Mouse (Mus musculus) left cerebral cortex, postnatal 10 days (tissue): ENCODE results near the gene Rep15. TPM values are rescaled to one million over a fixed set of nuclear protein-coding genes. Genes with fewer than 3 reads are reported as not detected.

Experiments
- DNase-seq, 2 experiments: peaks; one replicate each; pipeline ENCODE4 v3.0.0; 2021 to 2022; ENCODE audit warnings: low spot score in 2 of 2, mixed read lengths in 1 of 2; ENCODE audit errors: extremely low spot score in 1 of 2
- intact Hi-C: fragments of 180-260 bp; cut with DNase I; formaldehyde crosslinking; loops from one replicate; pipeline ENCODE4 v1.15.1; 2025
- total RNA-seq, 2 experiments: library from RNA; stranded (reverse); gene quantifications; 2 replicates each; pipeline ENCODE4 v1.2.3; 2021

The Rep15 gene
- total RNA-seq, 2 experiments from 2014 or later, result 2.9 TPM

GRCm38 (mm10) chr6:147023568-147023967, 8.8 kb upstream of the Rep15 start:
- intact Hi-C loops, result no loop called here
- DNase-seq, result no peak

- DNase-seq, result no peak
- intact Hi-C loops, result no loop called here
Measured at GRCm38 (mm10) chr6:147024761-147025160, 7.6 kb upstream of the Rep15 start.

GRCm38 (mm10) chr6:147028396-147028795, 4.0 kb upstream of the Rep15 start:
- intact Hi-C loops, result no loop called here
- DNase-seq, result no peak

- DNase-seq, result no peak
- intact Hi-C loops, result no loop called here
Measured at GRCm38 (mm10) chr6:147029591-147029990, 2.8 kb upstream of the Rep15 start.

- DNase-seq, result no peak
- intact Hi-C loops, result no loop called here
Measured at GRCm38 (mm10) chr6:147030096-147030885, 2.1 kb upstream of the Rep15 start.

GRCm38 (mm10) chr6:147042291-147043290, 10.2 kb downstream of the Rep15 start, which contains the start of gene Mrps35:
Mrps35 (plus strand) TSS chr6:147042764.
- intact Hi-C loops, result no loop called here
- DNase-seq, result peak; percentile 82 to 96

- DNase-seq, result no peak
- intact Hi-C loops, result no loop called here
Measured at GRCm38 (mm10) chr6:147043633-147044032, 11.2 kb downstream of the Rep15 start.

GRCm38 (mm10) chr6:147049239-147049805, 16.9 kb downstream of the Rep15 start:
- intact Hi-C loops, result no loop called here
- DNase-seq, result no peak

- no peak for DNase-seq
Measured at GRCm38 (mm10) chr6:147051666-147052065, 19.3 kb downstream of the Rep15 start.

GRCm38 (mm10) chr6:147052440-147052839, 20.1 kb downstream of the Rep15 start:
- no peak for DNase-seq
- intact Hi-C loops, result no loop called here

More at GRCm38 (mm10) chr6:147051666-147052065, 19.3 kb downstream of the Rep15 start:
- intact Hi-C loops, result no loop called here

- DNase-seq, result no peak
- intact Hi-C loops, result no loop called here
Measured at GRCm38 (mm10) chr6:147053785-147054646, 21.6 kb downstream of the Rep15 start.

- intact Hi-C loops, result no loop called here
- no peak for DNase-seq
Measured at GRCm38 (mm10) chr6:147055374-147055977, 23.1 kb downstream of the Rep15 start.

- DNase-seq, result no peak
- intact Hi-C loops, result no loop called here
Measured at GRCm38 (mm10) chr6:147059326-147059725, 26.9 kb downstream of the Rep15 start.

GRCm38 (mm10) chr6:147061630-147062029, 29.2 kb downstream of the Rep15 start:
- intact Hi-C loops, result no loop called here

GRCm38 (mm10) chr6:147062034-147062433, 29.6 kb downstream of the Rep15 start:
- intact Hi-C loops, result no loop called here
- no peak for DNase-seq

More at GRCm38 (mm10) chr6:147061630-147062029, 29.2 kb downstream of the Rep15 start:
- DNase-seq, result no peak

GRCm38 (mm10) chr6:147062694-147063093, 30.3 kb downstream of the Rep15 start:
- intact Hi-C loops, result no loop called here
- no peak for DNase-seq

- no peak for DNase-seq
- intact Hi-C loops, result no loop called here
Measured at GRCm38 (mm10) chr6:147064226-147064943, 32.0 kb downstream of the Rep15 start.
